ENCODE assay signal across 28 mouse cellular contexts in the genomic region with DNA sequence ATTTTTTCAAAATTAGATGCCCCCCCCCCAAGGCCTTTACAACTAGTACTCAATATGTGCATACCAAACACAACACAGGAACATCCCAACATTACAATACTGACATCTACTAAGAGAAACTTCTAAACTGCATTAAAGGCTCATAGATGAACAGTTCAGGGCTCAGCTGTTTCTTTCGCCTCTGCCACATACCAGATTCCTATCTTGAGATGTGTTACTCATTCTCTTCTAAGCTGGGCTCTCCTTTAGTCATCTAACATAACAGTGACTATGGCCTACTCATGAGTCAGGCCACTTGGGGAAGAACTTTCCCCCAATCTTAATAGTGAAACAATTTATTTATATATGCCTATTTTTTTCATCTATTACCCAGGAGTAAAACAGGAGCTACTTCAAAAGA. TPM values are rescaled to one million over a fixed set of nuclear protein-coding genes. Genes with fewer than 3 reads are reported as not detected.
A peak's percentile ranks its signal among the peaks of the same experiment; 100 is the strongest.
DNase-seq lines count a peak whose midpoint lies in the region; ATAC-seq and TF ChIP-seq lines count a peak whose summit lies in the region.
"Had no signal": no experiment of that assay in that cellular context is flagged by ENCODE, and none has a peak within 500 bp of the region (broad histone marks: within the 10 kb centered on the region; RNA-seq: fewer than 3 reads in every experiment).

No protein-coding gene starts in this region.

- intact Hi-C loops in left cerebral cortex, postnatal 25 days (cut with DNase I) = no loop called here

- in situ Hi-C loops in Patski (cut with MboI; ENCODE audit: low pct_unique_long_range_greater_than_20kb) = loop anchor here (5.0 kb wide), 1 partner anchor 101 kb away; the partner anchor contains the start of genes Asb15 and Ndufa5

- ATAC-seq in Patski = peak; percentile 80
- ATAC-seq: activated CD4-positive, CD25-positive, alpha-beta regulatory T cell, adult 4 months had no signal

- no peak for TF ChIP-seq RAD21 in MEL (IDR thresholded peaks at IDR 0.05; ENCODE audit: low read depth, low read length)

- CTCF ChIA-PET in Patski (lab: Charles Lee) = interaction anchor here (0.8 to 5.5 kb wide), 4 partner anchors 15 to 98 kb away, joined by 3 to 42 read pairs (median 6); no protein-coding TSS in a partner anchor

- no peak overlapping the region for H3K27ac ChIP-seq in MEL (ENCODE audit: control insufficient read depth, low read depth, low read length)
- H3K27ac ChIP-seq: embryonic facial prominence, embryonic 13.5 days; forebrain, embryonic 12.5 days; heart, embryonic 10.5 days; hindbrain, embryonic 13.5 days; hindbrain, postnatal 0 days had no signal

- H3K4me3 ChIP-seq in MEL (ENCODE audit: control insufficient read depth in 1 of 2, insufficient read depth in 1 of 2, low read depth in 2 of 2, low read length in 2 of 2) = no peak overlapping the region
- H3K4me3 ChIP-seq: embryonic facial prominence, embryonic 13.5 days; forebrain, embryonic 12.5 days; gastrocnemius, adult 2 months; heart, embryonic 10.5 days; hindbrain, embryonic 13.5 days had no signal

- H3K36me3 ChIP-seq in MEL (ENCODE audit: control insufficient read depth in 1 of 2, insufficient read depth in 2 of 2, low read length in 2 of 2) = peaks cover 0 to 24% of the 10 kb centered on the region in 2 experiments; a peak in 3 of 4 replicates

- no peak overlapping the region for H3K9ac ChIP-seq in MEL (ENCODE audit: control insufficient read depth, low read depth, low read length, poor library complexity, severe bottlenecking)
- H3K9ac ChIP-seq: embryonic facial prominence, embryonic 13.5 days; forebrain, embryonic 12.5 days; hindbrain, embryonic 13.5 days had no signal

- TF ChIP-seq POLR2A in MEL (IDR thresholded peaks at IDR 0.05; ENCODE audit: control insufficient read depth in 1 of 2, insufficient read depth in 1 of 2, low read depth in 1 of 2, low read length in 2 of 2, poor library complexity in 1 of 2) = no peak

- DNase-seq in heart, adult 11 months = peak; percentile 21
- DNase-seq in heart, adult 8-10 months (ENCODE audit: low spot score) = no peak
- peak; percentile 27 for DNase-seq in MEL (ENCODE audit: low read depth, low spot score)
- no peak for DNase-seq in Patski (ENCODE audit: low read depth, low spot score)
- DNase-seq in T-cell, adult 2 months (ENCODE audit: low spot score) = no peak
- DNase-seq in left cerebral cortex, postnatal 25 days (ENCODE audit: low spot score in 2 of 2) = no peak
- DNase-seq in yolk sac, embryonic 10.5 days (ENCODE audit: low spot score) = no peak
- DNase-seq: adrenal gland, postnatal 14 days; cerebellum, adult 18-20 months; cerebellum, adult 9-11 months; cerebellum, postnatal 36 days; gastrocnemius, adult 2 months; gastrocnemius, postnatal 25 days; heart, postnatal 10 days; heart, postnatal 4 days; kidney, adult 11 months had no signal

- no peaks in the 10 kb centered on the region for H3K4me1 ChIP-seq in MEL (ENCODE audit: control insufficient read depth in 1 of 2, insufficient read depth in 2 of 2, low read length in 2 of 2)
- H3K4me1 ChIP-seq: embryonic facial prominence, embryonic 13.5 days; forebrain, embryonic 12.5 days had no signal

- no peak for TF ChIP-seq EP300 in MEL (IDR thresholded peaks at IDR 0.05; ENCODE audit: low read depth in 1 of 2, low read length in 2 of 2)

- no peaks in the 10 kb centered on the region for H3K79me2 ChIP-seq in MEL (ENCODE audit: control insufficient read depth, insufficient read depth, low read length, poor library complexity)

- POLR2A ChIA-PET in Patski (lab: Charles Lee) = interaction anchor here (0.5 to 0.6 kb wide), 2 partner anchors 35 to 89 kb away, joined by 5 to 12 read pairs; no protein-coding TSS in a partner anchor

- TF ChIP-seq CTCF in MEL (IDR thresholded peaks at IDR 0.05 in 2 of 3, conservative IDR thresholded peaks at IDR 0.05 in 1 of 3; ENCODE audit: control insufficient read depth in 1 of 3, insufficient read depth in 1 of 3, low read depth in 2 of 3, low read length in 3 of 3, poor library complexity in 1 of 3, severe bottlenecking in 1 of 3) (no peak), Patski (IDR thresholded peaks at IDR 0.05) (no peak)

- no peaks in the 10 kb centered on the region for H3K27me3 ChIP-seq in MEL (ENCODE audit: control insufficient read depth in 1 of 2, insufficient read depth in 2 of 2, low read length in 2 of 2)
- no peaks in the 10 kb centered on the region for H3K27me3 ChIP-seq in Patski
- H3K27me3 ChIP-seq: embryonic facial prominence, embryonic 13.5 days; forebrain, embryonic 12.5 days; hindbrain, embryonic 13.5 days had no signal

- H3K9me3 ChIP-seq in MEL (replicated peaks; ENCODE audit: insufficient read depth, low read length) = no peaks in the 10 kb centered on the region
- H3K9me3 ChIP-seq: embryonic facial prominence, embryonic 13.5 days; forebrain, embryonic 12.5 days; G1E; heart, embryonic 10.5 days; hindbrain, embryonic 13.5 days had no signal

TF ChIP-seq in MEL, 35 proteins besides CTCF, POLR2A, EP300 and RAD21:
- TF ChIP-seq MYC (IDR thresholded peaks at IDR 0.05; ENCODE audit: low read depth, low read length) = no peak
- no peak for TF ChIP-seq UBTF (IDR thresholded peaks at IDR 0.05; ENCODE audit: borderline replicate concordance, insufficient read depth, low read depth, low read length)
- TF ChIP-seq SIN3A (IDR thresholded peaks at IDR 0.05; ENCODE audit: low read length) = no peak
- no peak for TF ChIP-seq BHLHE40 (IDR thresholded peaks at IDR 0.05; ENCODE audit: borderline replicate concordance, low read depth, low read length)
- no peak for TF ChIP-seq MAFK (IDR thresholded peaks at IDR 0.05; ENCODE audit: borderline replicate concordance, low read depth, low read length)
- TF ChIP-seq E2F4 (IDR thresholded peaks at IDR 0.05; ENCODE audit: borderline replicate concordance, low read depth, low read length) = no peak
- no peak for TF ChIP-seq MAZ (IDR thresholded peaks at IDR 0.05; ENCODE audit: low read depth, low read length)
- no peak for TF ChIP-seq ZNF384 (IDR thresholded peaks at IDR 0.05; ENCODE audit: low read depth, low read length)
- TF ChIP-seq ZKSCAN1 (IDR thresholded peaks at IDR 0.05; ENCODE audit: low read depth, low read length) = no peak

RNA-seq across cellular contexts. Expression of gene Lmod2, which starts 30.9 kb away (rescaled TPM):
- total RNA-seq in heart, adult 8-10 months (2022) = 100 to 1,000 TPM; 758 to 914 (median 862) TPM
- total RNA-seq in MEL (2012; rRNA removed) = not detected in 2 replicates
- polyA plus RNA-seq in MEL (2012; ENCODE audit: insufficient read depth in 1 of 2, insufficient read length in 2 of 2, low read depth in 1 of 2, low replicate concordance in 2 of 2, missing spikeins in 1 of 2) (not detected), Patski (2021) (not detected)
- not detected for total RNA-seq in left cerebral cortex, postnatal 25 days (2021)
- total RNA-seq: adrenal gland, postnatal 14 days; granulocyte monocyte progenitor cell, adult 5-6 weeks; hindbrain, postnatal 0 days had no signal
- polyA plus RNA-seq: activated CD4-positive, CD25-positive, alpha-beta regulatory T cell, adult 4 months; CD4-positive, CD25-positive, alpha-beta regulatory T cell, adult 4 months; forebrain, embryonic 12.5 days; forebrain, embryonic 16.5 days; frontal cortex, adult 2 months; G1E; hindbrain, embryonic 13.5 days; hindbrain, postnatal 0 days; intestine, embryonic 14.5 days had no signal

RNA-seq across cellular contexts. Expression of gene Wasl, which starts 36.3 kb away (rescaled TPM):
- 10 to 100 TPM; 23.5 to 27.0 (median 25.3) TPM for total RNA-seq in heart, adult 8-10 months (2022)
- 3.6 and 4.3 TPM in 2 replicates for total RNA-seq in MEL (2012; rRNA removed)
- polyA plus RNA-seq in MEL (2012; ENCODE audit: insufficient read depth in 1 of 2, insufficient read length in 2 of 2, low read depth in 1 of 2, low replicate concordance in 2 of 2, missing spikeins in 1 of 2) (10 to 100 TPM in 1 of 2 experiments, 1 to 10 TPM in 1; 9.5 to 33.3 TPM), Patski (2021) (61.1 TPM)
- total RNA-seq in left cerebral cortex, postnatal 25 days (2021) = 100 to 1,000 TPM; 108 to 126 TPM

Comparison
In these comparisons a context has a peak if more than half of its experiments do, and no peak if none do; other contexts are left out.
1. DNase-seq: peak in heart, adult 11 months (single experiment) and MEL (single experiment); none in heart, adult 8-10 months (single experiment), Patski (single experiment), T-cell, adult 2 months (single experiment), left cerebral cortex, postnatal 25 days (0 of 2) and yolk sac, embryonic 10.5 days (single experiment).
2. RNA of gene Lmod2, which starts 30.9 kb away (total RNA-seq): 758 to 914 TPM in heart, adult 8-10 months; not detected in MEL and not detected in left cerebral cortex, postnatal 25 days; every median in the first group is over 100 times any median in the second.